Comparison of ENCODE assay signal across 28 mouse cellular contexts in the genomic region with DNA sequence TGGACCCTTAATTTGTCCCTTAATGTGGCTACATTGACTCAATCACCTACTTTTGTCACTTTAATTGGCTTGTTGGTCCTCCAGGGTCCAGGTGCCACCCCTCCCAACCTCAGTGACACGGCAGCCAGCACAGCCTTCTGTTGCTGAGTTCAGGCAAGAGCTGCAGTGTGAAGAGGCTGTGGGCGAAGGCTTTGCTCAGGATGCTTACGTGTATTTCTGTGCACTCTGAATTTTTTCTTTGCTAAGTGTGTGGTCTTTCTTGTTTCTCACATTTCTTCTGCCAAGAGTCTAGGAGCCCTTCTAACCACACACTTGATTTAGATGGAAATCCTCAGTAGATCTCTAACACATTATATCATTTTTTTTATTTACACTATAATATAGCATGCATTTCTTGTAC.
A peak's percentile ranks its signal among the peaks of the same experiment; 100 is the strongest.
DNase-seq lines count a peak whose midpoint lies in the region; ATAC-seq and TF ChIP-seq lines count a peak whose summit lies in the region.
"Had no signal": no experiment of that assay in that cellular context is flagged by ENCODE, and none has a peak within 500 bp of the region (broad histone marks: within the 10 kb centered on the region; RNA-seq: fewer than 3 reads in every experiment).

No protein-coding gene starts in this region.

- H3K9me3 ChIP-seq in lung, embryonic 14.5 days (ENCODE audit: low read depth, low read length), result no peaks in the 10 kb centered on the region
- H3K9me3 ChIP-seq: forebrain, embryonic 13.5 days; hindbrain, embryonic 13.5 days; limb, embryonic 12.5 days; midbrain, embryonic 13.5 days; stomach, embryonic 15.5 days had no signal

- no peaks in the 10 kb centered on the region for H3K27me3 ChIP-seq in lung, embryonic 14.5 days (ENCODE audit: insufficient read depth, low read length)
- H3K27me3 ChIP-seq: forebrain, embryonic 13.5 days; hindbrain, embryonic 13.5 days; limb, embryonic 12.5 days; megakaryocyte, embryonic 14.5 days; midbrain, embryonic 13.5 days; stomach, embryonic 15.5 days had no signal

- no peak overlapping the region for H3K9ac ChIP-seq in lung, embryonic 14.5 days
- H3K9ac ChIP-seq: forebrain, embryonic 13.5 days; hindbrain, embryonic 13.5 days; limb, embryonic 12.5 days; midbrain, embryonic 13.5 days; stomach, embryonic 15.5 days had no signal

- H3K27ac ChIP-seq in lung, embryonic 14.5 days (ENCODE audit: low read depth), result no peak overlapping the region
- H3K27ac ChIP-seq: forebrain, embryonic 13.5 days; hindbrain, embryonic 13.5 days; kidney, postnatal 0 days; limb, embryonic 12.5 days; midbrain, embryonic 13.5 days; stomach, embryonic 15.5 days had no signal

- ATAC-seq in lung, embryonic 14.5 days (ENCODE audit: insufficient read depth), result no peak
- ATAC-seq: CD4-positive, CD25-positive, alpha-beta regulatory T cell, adult 4 months; forebrain, embryonic 13.5 days; intestine, embryonic 16.5 days; midbrain, embryonic 13.5 days had no signal

- no peak overlapping the region for H3K4me2 ChIP-seq in lung, embryonic 14.5 days
- H3K4me2 ChIP-seq: forebrain, embryonic 13.5 days; heart, embryonic 11.5 days; hindbrain, embryonic 13.5 days; limb, embryonic 12.5 days; midbrain, embryonic 13.5 days; stomach, embryonic 15.5 days had no signal

- TF ChIP-seq CTCF in lung, embryonic 14.5 days (IDR thresholded peaks at IDR 0.05; ENCODE audit: low read depth), result no peak

- 36% methylated on average over 3 of the region's 3 CpGs for WGBS in lung, embryonic 14.5 days

- H3K4me1 ChIP-seq in lung, embryonic 14.5 days (ENCODE audit: insufficient read depth), result no peaks in the 10 kb centered on the region
- H3K4me1 ChIP-seq: forebrain, embryonic 13.5 days; hindbrain, embryonic 13.5 days; megakaryocyte, embryonic 14.5 days; midbrain, embryonic 13.5 days; stomach, embryonic 15.5 days had no signal

- DNase-seq in frontal cortex, adult 2 months (ENCODE audit: extremely low spot score in 1 of 2, low spot score in 1 of 2), result peak; percentile 6 to 57
- no peak for DNase-seq in frontal cortex, postnatal 25 days (ENCODE audit: low spot score in 2 of 2)
- DNase-seq in lung, embryonic 14.5 days, result peak; percentile 43
- DNase-seq in lung, postnatal 10 days, result no peak
- DNase-seq in left cerebral cortex, adult 9 months (ENCODE audit: low spot score in 2 of 2), result peak; percentile 2 to 7
- DNase-seq in right cerebral cortex, postnatal 14 days, result peak; percentile 8
- DNase-seq in urinary bladder, postnatal 14 days (ENCODE audit: low spot score), result no peak
- DNase-seq: adrenal gland, postnatal 14 days; cerebellum, adult 11-12 months; cerebellum, postnatal 36 days; gastrocnemius, postnatal 25 days; heart, adult 18-20 months; heart, postnatal 4 days; kidney, adult 8-10 months; kidney, postnatal 4 days; layer of hippocampus, postnatal 36 days; lung, postnatal 4 days; thymus, postnatal 25 days had no signal

- H3K36me3 ChIP-seq in lung, embryonic 14.5 days (ENCODE audit: insufficient read depth), result no peaks in the 10 kb centered on the region
- H3K36me3 ChIP-seq: hindbrain, embryonic 13.5 days; limb, embryonic 12.5 days; midbrain, embryonic 13.5 days; stomach, embryonic 15.5 days had no signal

- H3K4me3 ChIP-seq in lung, embryonic 14.5 days (ENCODE audit: low read depth, low read length), result no peak overlapping the region
- H3K4me3 ChIP-seq: forebrain, embryonic 13.5 days; hindbrain, embryonic 13.5 days; limb, embryonic 12.5 days; megakaryocyte, embryonic 14.5 days; midbrain, embryonic 13.5 days; stomach, embryonic 15.5 days had no signal

Comparison
In these comparisons a context has a peak if more than half of its experiments do, and no peak if none do; other contexts are left out.
1. DNase-seq: peak in frontal cortex, adult 2 months (2 of 2), lung, embryonic 14.5 days (single experiment), left cerebral cortex, adult 9 months (2 of 2) and right cerebral cortex, postnatal 14 days (single experiment); none in frontal cortex, postnatal 25 days (0 of 2), lung, postnatal 10 days (single experiment) and urinary bladder, postnatal 14 days (single experiment).